Mouse (Mus musculus) kidney, postnatal 36 days (tissue): ENCODE results near the gene Pdgfb.
A peak's percentile ranks its signal among the peaks of the same experiment; 100 is the strongest.

Source experiments
- DNase-seq, 2 experiments: peaks; one replicate each; pipeline ENCODE4 v3.0.0; 2021 to 2022; ENCODE audit warnings: mixed read lengths in 2 of 2

Pdgfb gene

DNA sequence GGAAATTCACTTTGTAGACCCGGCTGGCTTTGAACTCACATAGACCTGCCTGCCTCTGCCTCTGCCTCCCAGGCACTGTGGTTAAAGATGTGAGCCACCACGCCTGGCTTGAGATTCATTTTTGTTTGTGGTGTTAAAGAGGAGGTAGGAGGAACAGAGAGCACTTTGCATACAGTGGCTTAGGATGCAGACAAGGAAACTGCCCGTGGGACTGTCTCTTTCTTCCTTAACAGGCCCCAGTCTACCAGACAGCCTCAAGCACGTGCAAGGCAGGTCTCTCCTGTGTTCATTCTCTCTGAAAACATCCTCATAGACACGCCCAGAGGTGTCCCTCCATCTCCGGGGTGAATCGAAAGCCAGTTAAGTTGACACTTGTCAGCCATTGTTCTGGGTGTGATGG lies 19.6 kb upstream of the Pdgfb start:
- DNase-seq: no peak

DNA sequence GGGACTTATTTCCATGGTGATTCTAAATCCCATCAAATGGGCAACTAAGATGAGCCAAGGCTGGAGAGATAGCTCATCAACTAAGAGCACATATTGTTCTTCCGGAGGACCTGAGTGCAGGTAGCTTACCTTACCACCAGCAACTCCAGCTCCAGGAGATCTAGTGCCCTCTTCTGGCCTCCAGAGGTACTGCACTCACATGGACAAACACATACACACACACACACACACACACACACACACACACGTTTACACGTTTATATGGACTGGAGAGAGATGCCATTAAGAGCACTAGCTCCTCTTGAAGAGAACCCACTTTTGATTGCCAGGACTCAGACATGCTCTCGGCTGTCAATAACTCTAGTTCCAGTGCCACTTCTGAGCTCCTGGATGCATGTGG lies 16.4 kb upstream of the Pdgfb start:
- no peak for DNase-seq

GRCm38 (mm10) chr15:80030399-80030798 lies 15.6 kb upstream of the Pdgfb start:
- no peak for DNase-seq

DNA sequence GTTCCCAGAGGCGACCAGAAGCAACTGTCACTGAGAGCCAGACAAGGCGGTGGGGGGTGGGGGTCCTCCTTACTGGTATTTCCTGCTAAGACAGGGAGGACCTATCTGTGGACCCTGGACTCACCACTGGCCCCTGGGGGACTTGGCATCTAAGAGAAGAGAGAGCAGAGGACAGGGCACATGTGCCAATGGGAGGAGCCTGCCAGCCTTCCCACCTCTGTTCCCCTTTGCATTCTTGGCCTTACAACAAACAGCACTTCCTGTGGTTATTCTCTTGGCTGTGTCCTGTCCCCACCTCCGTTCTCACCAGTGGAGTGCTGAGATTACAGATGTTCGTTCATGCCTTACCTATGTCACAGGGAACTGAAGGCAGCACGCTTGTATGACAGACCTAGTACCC lies 14.1 kb upstream of the Pdgfb start:
- peak in 1 of 2 experiments; percentile 38 for DNase-seq

DNA sequence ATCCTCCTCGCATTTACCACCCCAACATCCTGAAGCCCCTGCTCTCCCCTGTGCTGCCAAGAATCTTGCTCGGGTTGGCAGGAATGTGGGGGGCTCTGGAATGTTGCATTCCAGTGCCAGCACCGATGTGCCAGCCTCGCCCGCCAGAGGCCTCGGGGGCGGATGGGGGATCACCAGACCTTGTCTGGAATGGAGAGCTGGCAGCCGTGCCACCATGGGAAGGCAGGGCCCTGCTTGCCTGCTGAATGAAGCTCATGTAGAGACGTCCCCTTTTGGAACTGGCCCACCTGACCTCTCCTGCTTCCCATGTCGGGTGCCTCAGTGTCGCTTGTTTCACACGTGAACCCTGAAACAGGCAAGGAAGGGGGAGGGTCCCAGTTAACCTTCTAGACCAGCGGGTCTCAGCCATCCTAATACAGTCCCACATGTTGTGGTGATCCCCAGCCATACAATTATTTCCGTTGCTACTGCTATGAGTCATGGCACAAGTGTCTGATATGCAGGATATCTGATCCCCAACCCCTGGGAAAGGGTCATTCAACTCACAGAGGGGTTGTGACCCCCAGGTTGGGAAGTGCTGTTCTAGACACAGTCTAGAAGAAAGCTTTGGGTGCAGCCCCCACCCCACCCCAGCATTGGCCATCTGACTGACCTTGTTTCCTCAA lies 12.0 kb upstream of the Pdgfb start:
- peak in 1 of 2 experiments; percentile 29 for DNase-seq

- DNase-seq: no peak
These were observed 11.3 kb upstream of the Pdgfb start for GRCm38 (mm10) chr15:80026061-80026460.

GRCm38 (mm10) chr15:80025615-80026014 lies 10.8 kb upstream of the Pdgfb start:
- DNase-seq: peak in 1 of 2 experiments; percentile 39

GRCm38 (mm10) chr15:80024331-80025313 lies 9.8 kb upstream of the Pdgfb start:
- peak in 1 of 2 experiments; percentile 18 for DNase-seq

DNA sequence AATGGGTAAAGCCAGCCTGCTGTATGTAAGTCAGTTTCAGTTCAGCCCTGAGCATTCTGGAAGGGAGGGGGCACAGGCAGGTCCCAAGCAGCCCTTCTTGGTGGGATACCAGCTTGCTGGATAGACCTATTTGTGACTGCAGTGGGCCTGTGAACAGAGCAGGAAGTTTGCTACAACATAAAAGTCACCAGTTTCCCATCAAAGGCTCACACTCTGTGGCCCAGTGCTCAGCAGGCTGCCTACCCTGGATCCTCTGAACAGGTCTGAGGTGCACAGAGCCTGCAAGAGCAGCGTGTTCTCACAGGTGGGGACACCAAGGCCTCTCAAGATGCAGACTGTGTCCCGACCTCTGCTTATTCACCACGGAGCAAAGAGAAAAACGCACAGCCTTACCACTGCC lies 5.7 kb upstream of the Pdgfb start:
- DNase-seq: no peak

DNA sequence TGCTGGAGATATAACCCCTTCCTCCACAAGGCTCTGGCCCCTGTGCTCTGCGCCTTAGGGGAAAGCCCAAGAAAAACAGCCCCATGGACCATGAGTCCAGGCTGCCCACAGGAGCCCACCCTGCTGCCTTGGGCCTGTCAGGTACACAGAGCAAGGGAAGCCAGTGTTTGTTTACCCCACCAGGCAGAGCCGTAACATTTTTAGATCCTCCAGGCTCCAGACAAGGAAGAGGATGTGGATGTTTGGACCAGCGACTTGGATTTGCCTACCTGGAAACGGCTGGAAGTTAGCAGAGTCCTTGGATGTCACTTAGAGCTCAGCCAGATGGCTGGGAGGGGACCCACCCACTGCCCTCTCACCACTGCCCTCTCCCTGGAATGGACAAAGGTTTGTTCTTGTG lies 4.8 kb upstream of the Pdgfb start:
- no peak for DNase-seq

GRCm38 (mm10) chr15:80019220-80019619 lies 4.4 kb upstream of the Pdgfb start:
- DNase-seq: no peak

DNA sequence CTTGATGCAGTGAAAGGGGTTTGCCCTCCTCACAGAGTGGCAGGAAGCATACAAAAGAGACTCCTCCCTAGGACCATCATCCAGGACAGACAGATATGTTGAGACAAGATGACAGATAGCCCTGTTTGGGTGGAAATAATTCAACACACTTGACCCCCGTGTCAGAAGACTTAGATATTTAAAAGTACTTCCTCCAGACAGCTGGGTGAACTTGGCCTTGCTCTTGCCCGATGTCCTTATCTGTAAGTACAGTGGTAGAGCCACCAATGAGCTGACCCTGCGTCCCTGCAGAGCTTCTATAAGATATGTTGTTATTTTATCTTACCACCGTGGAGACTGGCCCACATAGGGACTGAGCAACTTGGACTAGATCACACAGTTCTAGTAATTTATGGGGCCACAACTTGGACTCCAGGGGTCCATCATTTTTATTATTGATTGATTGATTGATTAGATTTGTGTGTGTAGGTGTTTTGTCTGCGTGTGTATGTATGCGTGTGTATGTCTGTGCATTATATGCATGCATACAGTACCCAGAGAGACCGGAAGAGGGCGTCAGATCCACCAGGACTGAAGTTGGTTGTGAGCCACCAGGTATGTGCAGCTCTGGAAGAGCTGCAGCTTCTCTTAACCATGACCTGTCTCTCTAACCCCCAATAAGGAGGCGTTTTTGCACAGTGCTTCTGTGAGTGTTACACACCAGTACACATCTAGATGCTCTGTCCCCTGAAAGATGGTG lies 2.0 kb upstream of the Pdgfb start:
- DNase-seq: no peak

DNA sequence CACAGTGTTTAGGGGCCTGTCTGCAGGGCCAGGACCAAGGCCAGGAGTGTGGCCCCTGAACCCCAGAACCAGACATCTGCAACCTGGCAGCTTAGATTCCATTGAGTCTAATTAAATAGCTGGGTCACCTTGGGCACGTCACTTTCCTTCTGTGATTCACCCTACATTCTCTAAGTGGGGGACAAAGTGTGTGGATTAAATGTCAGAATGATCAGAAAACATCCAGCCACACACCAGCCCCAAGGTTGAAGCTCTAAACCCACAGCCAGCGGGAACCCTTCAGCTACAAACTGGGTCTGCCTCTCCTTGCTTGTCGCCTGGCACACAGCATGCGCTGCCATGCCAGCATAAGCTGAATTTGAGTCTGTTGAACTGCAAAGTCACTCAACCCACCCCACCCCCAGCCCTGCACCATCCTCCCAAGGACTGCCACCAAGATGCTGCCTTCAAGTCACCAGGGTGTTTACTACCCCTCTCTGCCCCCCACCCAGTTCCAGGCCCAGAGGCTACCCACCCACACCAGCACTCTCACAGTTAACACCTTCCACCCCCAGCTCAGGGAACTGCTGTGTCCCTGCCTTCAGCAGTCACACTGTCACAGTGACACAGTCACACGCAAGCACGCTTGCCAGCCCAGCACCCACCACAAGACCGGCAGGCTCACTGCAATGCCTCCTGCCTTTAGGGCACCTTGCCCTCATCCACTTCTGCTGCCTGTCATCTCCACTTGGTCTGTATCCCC lies 605 bp upstream of the Pdgfb start:
- DNase-seq: no peak

GRCm38 (mm10) chr15:80014031-80014320 lies 801 bp downstream of the Pdgfb start:
- no peak for DNase-seq

DNA sequence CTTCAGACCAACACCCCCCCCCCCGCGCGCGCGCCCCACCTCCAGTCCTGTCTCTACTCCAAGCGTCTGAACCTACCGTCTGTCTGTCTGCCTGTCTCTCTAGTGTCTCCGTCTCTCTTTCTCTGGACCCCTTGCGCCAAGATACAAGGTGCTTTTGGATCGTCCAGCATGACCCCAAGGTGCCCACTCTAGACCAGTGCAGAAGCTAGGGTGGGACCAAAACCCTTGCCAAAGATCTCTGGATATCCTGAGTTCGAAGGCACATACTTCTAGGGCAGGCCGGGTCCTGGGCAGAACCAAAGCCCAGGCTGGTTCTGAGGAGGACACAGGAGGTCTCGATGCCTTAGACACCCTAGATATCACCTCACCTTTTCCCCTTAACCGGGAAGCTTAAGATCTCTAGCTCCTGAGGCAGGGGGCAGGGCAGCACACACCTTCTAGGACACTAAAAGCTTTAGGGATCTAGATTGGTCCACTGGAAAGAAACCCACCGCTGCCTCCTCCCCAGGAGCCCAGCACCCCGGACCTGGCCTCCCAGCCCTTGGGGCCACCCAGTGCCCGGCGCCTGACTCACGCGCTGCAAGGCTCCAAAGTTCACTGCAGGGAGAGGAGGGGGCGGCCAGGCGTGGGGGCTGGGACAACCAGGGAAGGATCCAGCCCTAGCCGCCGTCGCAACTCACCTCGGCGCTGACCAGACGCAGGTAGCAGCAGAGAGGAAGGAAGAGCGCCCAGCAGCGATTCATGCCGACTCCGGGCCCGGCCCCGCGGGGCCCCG lies 1.3 kb downstream of the Pdgfb start:
- peak; percentile 83 to 88 for DNase-seq

- DNase-seq: peak; percentile 94 to 96
These were observed 2.1 kb downstream of the Pdgfb start for GRCm38 (mm10) chr15:80012527-80013201.

GRCm38 (mm10) chr15:80011778-80012526 lies 2.8 kb downstream of the Pdgfb start:
- DNase-seq: peak; percentile 53 to 63

DNA sequence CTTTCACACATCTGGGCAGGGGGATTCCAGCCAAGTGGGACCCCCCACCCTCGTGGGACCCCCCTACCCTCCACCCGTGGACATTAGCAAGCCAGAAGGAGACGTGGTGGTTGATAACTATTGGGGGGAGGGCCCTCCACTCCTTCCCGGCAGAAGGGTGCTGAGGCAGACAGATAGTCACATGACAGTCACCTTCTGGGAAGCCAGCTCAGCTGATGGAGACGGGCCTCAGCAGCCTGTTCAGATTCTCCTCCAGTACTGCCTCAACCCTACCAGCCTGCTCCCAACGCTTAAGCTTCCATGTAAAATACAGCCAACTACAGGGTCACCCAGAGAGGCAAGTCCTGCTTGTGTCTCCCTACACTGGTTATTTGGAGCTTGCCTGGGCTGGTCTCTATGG lies 3.6 kb downstream of the Pdgfb start:
- peak in 1 of 2 experiments; percentile 44 for DNase-seq

DNA sequence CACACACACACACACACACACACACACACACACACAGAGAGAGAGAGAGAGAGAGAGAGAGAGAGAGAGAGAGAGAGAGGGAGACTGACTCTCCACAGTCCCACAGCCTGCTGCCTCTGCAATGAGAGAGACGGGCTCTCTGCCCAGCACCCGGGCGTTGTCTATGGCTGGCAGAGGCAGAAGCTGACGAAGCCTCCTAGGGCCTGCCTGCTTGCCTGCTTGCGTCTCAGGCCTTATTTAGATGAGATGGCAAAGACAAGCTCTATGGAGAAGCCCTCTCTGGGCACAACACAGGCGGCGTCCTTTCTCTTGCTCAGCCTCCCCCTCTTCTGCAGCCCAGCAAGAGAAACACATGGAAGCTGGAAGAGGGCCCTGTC lies 4.6 kb downstream of the Pdgfb start:
- peak in 1 of 2 experiments; percentile 63 for DNase-seq

- peak; percentile 55 to 71 for DNase-seq
These were observed 5.2 kb downstream of the Pdgfb start for GRCm38 (mm10) chr15:80009421-80010181.
